In the genomic region with DNA sequence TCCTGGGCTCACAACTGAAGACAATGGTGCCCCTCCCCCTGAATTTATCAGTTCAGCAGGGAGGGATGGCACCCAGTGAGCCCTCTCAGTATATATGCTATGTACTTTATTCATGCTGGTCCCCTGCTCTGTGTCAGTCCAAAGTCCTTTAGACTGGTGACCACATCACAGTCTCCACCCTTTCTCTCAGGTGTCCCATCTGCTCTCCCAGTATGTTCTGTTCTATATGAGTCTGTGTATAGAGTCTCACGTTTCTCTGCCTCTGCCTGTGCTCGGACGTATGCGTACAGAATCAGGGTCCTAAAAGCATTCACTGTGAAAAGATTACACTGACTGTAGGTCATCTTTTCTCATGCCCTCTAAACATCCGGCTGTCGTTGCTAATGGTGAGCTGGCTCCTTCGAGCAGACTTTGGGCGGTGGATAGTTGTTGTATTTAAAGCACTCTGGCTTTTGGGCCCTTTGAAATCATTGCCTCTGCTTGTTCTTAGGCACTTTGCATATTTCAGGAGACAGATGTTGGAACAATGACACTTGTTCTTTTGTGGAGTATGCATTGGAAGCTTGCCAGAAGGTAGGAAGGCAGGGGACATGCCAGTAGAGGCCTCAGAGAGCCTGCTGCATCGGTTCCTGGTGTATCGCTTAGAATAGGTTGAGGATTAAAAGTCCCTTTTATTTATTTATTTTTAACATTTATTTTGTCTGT, we compare ENCODE assay signal across 9 mouse cellular contexts. TPM values are rescaled to one million over a fixed set of nuclear protein-coding genes. Genes with fewer than 3 reads are reported as not detected.
DNase-seq lines count a peak whose midpoint lies in the region; ATAC-seq lines count a peak whose summit lies in the region.
"Had no signal": no experiment of that assay in that cellular context is flagged by ENCODE, and none has a peak within 500 bp of the region (broad histone marks: within the 10 kb centered on the region; RNA-seq: fewer than 3 reads in every experiment).

No protein-coding gene starts in this region.

- H3K27ac ChIP-seq in embryonic facial prominence, embryonic 11.5 days (replicated peaks; ENCODE audit: low read depth, low read length) = no peak overlapping the region
- no peak overlapping the region; the same call in 1 of the 2 replicates for H3K27ac ChIP-seq in embryonic facial prominence, embryonic 10.5 days (replicated peaks)
- H3K27ac ChIP-seq in hindbrain, embryonic 14.5 days = peak overlapping the region; percentile 45
- H3K27ac ChIP-seq: macrophage had no signal

- no peaks in the 10 kb centered on the region for H3K27me3 ChIP-seq in embryonic facial prominence, embryonic 11.5 days (ENCODE audit: control insufficient read depth, insufficient read depth, low read length)
- no peaks in the 10 kb centered on the region for H3K27me3 ChIP-seq in embryonic facial prominence, embryonic 10.5 days (replicated peaks; ENCODE audit: low read depth, poor library complexity, severe bottlenecking)
- no peaks in the 10 kb centered on the region for H3K27me3 ChIP-seq in hindbrain, embryonic 14.5 days (ENCODE audit: control insufficient read depth, insufficient read depth, low read length)

- no peak overlapping the region for H3K9ac ChIP-seq in embryonic facial prominence, embryonic 11.5 days (replicated peaks; ENCODE audit: low read length)
- no peak overlapping the region for H3K9ac ChIP-seq in hindbrain, embryonic 14.5 days

- no peaks in the 10 kb centered on the region; the same call in none of the 2 replicates for H3K4me1 ChIP-seq in embryonic facial prominence, embryonic 11.5 days (ENCODE audit: control insufficient read depth, insufficient read depth, low read length)
- H3K4me1 ChIP-seq in embryonic facial prominence, embryonic 10.5 days = peaks cover 56% of the 10 kb centered on the region
- H3K4me1 ChIP-seq in hindbrain, embryonic 14.5 days (replicated peaks; ENCODE audit: control insufficient read depth, insufficient read depth, low read length) = 0 out of 2 replicates have a peak, but pooled peaks cover 13% of the 10 kb centered on the region

- ATAC-seq in embryonic facial prominence, embryonic 11.5 days (replicated peaks; ENCODE audit: insufficient number of reproducible peaks, low FRiP score, low TSS enrichment, low read depth) = 0 out of 2 replicates have a peak, but pooled peaks have one; percentile 44
- no peak for ATAC-seq in hindbrain, embryonic 14.5 days (ENCODE audit: low FRiP score)

- no peaks in the 10 kb centered on the region for H3K36me3 ChIP-seq in embryonic facial prominence, embryonic 11.5 days (replicated peaks; ENCODE audit: control insufficient read depth, insufficient read depth, low read depth, low read length)
- H3K36me3 ChIP-seq in embryonic facial prominence, embryonic 10.5 days (replicated peaks) = peaks cover 30% of the 10 kb centered on the region
- no peaks in the 10 kb centered on the region for H3K36me3 ChIP-seq in hindbrain, embryonic 14.5 days (replicated peaks; ENCODE audit: control insufficient read depth, insufficient read depth)

- no peak overlapping the region for H3K4me2 ChIP-seq in embryonic facial prominence, embryonic 11.5 days (ENCODE audit: low read depth, low read length)
- no peak overlapping the region for H3K4me2 ChIP-seq in hindbrain, embryonic 14.5 days (replicated peaks)

- H3K4me3 ChIP-seq in embryonic facial prominence, embryonic 11.5 days (ENCODE audit: low read depth, low read length) = no peak overlapping the region
- H3K4me3 ChIP-seq in embryonic facial prominence, embryonic 10.5 days = no peak overlapping the region
- no peak overlapping the region for H3K4me3 ChIP-seq in hindbrain, embryonic 14.5 days (replicated peaks; ENCODE audit: low read length)

- 45% methylated on average over 10 of the region's 10 CpGs for WGBS in embryonic facial prominence, embryonic 11.5 days
- 62% methylated on average over 10 of the region's 10 CpGs for WGBS in embryonic facial prominence, embryonic 10.5 days
- 8% methylated on average over 10 of the region's 10 CpGs for WGBS in hindbrain, embryonic 14.5 days

- no peaks in the 10 kb centered on the region for H3K9me3 ChIP-seq in embryonic facial prominence, embryonic 11.5 days (replicated peaks; ENCODE audit: control insufficient read depth, low read length)
- no peaks in the 10 kb centered on the region for H3K9me3 ChIP-seq in embryonic facial prominence, embryonic 10.5 days
- H3K9me3 ChIP-seq in hindbrain, embryonic 14.5 days (ENCODE audit: control insufficient read depth, low read length) = no peaks in the 10 kb centered on the region

- DNase-seq in embryonic facial prominence, embryonic 11.5 days (ENCODE audit: low spot score) = no peak
- DNase-seq in embryonic facial prominence, embryonic 10.5 days (ENCODE audit: low spot score) = no peak
- peak; percentile 20 for DNase-seq in layer of hippocampus, adult 9-11 months
- no peak for DNase-seq in layer of hippocampus, adult 11-12 months (ENCODE audit: low spot score)
- DNase-seq in ES-CJ7 (ENCODE audit: low read depth, low spot score) = peak; percentile 71
- no peak for DNase-seq in hindbrain, embryonic 14.5 days (ENCODE audit: low spot score)
- no peak for DNase-seq in adrenal gland, postnatal 14 days
- no peak for DNase-seq in right cerebral cortex, postnatal 25 days

RNA-seq across cellular contexts. Expression of a gene that starts 27.5 kb away (rescaled TPM):
- 3.8 and 3.9 TPM in 2 replicates for polyA plus RNA-seq in embryonic facial prominence, embryonic 11.5 days (2014; fragmentation: Nextera tagmentation; extraction: Ambion mirVana)
- polyA plus RNA-seq in embryonic facial prominence, embryonic 10.5 days (2016; fragmentation: Nextera tagmentation; extraction: Ambion mirVana) = 9.5 and 15.1 TPM in 2 replicates
- 0.82 and 0.98 TPM in 2 replicates for polyA plus RNA-seq in hindbrain, embryonic 14.5 days (2014; fragmentation: Nextera tagmentation; extraction: Ambion mirVana)
- 0.22 and 0.45 TPM in 2 replicates for total RNA-seq in adrenal gland, postnatal 14 days (2021)
- polyA plus RNA-seq: macrophage had no signal

Comparison
In these comparisons a context has a peak if more than half of its experiments do, and no peak if none do; other contexts are left out.
1. DNase-seq: peak in layer of hippocampus, adult 9-11 months (single experiment) and ES-CJ7 (single experiment); none in embryonic facial prominence, embryonic 11.5 days (single experiment), embryonic facial prominence, embryonic 10.5 days (single experiment), layer of hippocampus, adult 11-12 months (single experiment), hindbrain, embryonic 14.5 days (single experiment), adrenal gland, postnatal 14 days (single experiment) and right cerebral cortex, postnatal 25 days (single experiment).